Mouse (Mus musculus) heart, postnatal 0 days (tissue): Measurements from ENCODE around the gene Mia3. TPM values are rescaled to one million over a fixed set of nuclear protein-coding genes. Genes with fewer than 3 reads are reported as not detected.
"Not testable (repeated sequence)": the region's sequence is repeated elsewhere in the genome, so short reads cannot be mapped to it uniquely, and the experiment has no call there.

Source experiments
- ATAC-seq: fragments of 200-750 bp; cut with Nextera tagmentation; 2 replicates; pipeline ENCODE4 v1.8.0; 2017; ENCODE audit warnings: low read depth, moderate number of reproducible peaks, moderate library complexity; ENCODE audit not compliant: insufficient read depth
- DNase-seq: peaks from one replicate; pipeline ENCODE4 v3.0.0-alpha.2; 2016; ENCODE audit warnings: low spot score
- H3K27ac ChIP-seq: fragments of 300-500 bp; sonication (generic); 2 replicates; pipeline ENCODE4 v1.5.1; 2014; ENCODE audit warnings: low read depth, mild to moderate bottlenecking
- H3K27me3 ChIP-seq: fragments of 300-500 bp; sonication (generic); 2 replicates; pipeline ENCODE4 v1.6.1; 2014; ENCODE audit warnings: low read length, mixed read lengths; ENCODE audit not compliant: control insufficient read depth, insufficient read depth
- H3K36me3 ChIP-seq: fragments of 300-500 bp; sonication (generic); replicated peaks from 2 replicates; pipeline ENCODE4 v1.6.1; 2014; ENCODE audit warnings: low read length, mixed read lengths; ENCODE audit not compliant: control insufficient read depth, insufficient read depth
- H3K4me1 ChIP-seq: fragments of 300-500 bp; sonication (generic); 2 replicates; pipeline ENCODE4 v1.6.1; 2014; ENCODE audit warnings: antibody characterized with exemption; ENCODE audit not compliant: control insufficient read depth, insufficient read depth
- H3K4me2 ChIP-seq: fragments of 300-500 bp; sonication (generic); 2 replicates; pipeline ENCODE4 v1.6.1; 2014; ENCODE audit warnings: low read depth, mild to moderate bottlenecking, low read length, moderate library complexity
- H3K4me3 ChIP-seq: fragments of 300-500 bp; sonication (generic); 2 replicates; pipeline ENCODE4 v1.5.1; 2014; ENCODE audit warnings: low read depth, low read length
- H3K9ac ChIP-seq: fragments of 300-500 bp; sonication (generic); replicated peaks from 2 replicates; pipeline ENCODE4 v1.6.1; 2014; ENCODE audit warnings: low read depth, low read length, mixed read lengths
- H3K9me3 ChIP-seq: fragments of 300-500 bp; sonication (generic); replicated peaks from 2 replicates; pipeline ENCODE4 v1.6.1; 2016; ENCODE audit warnings: low read length; ENCODE audit not compliant: control insufficient read depth
- CTCF ChIP-seq: IDR thresholded peaks from 2 replicates; pipeline ENCODE4 v1.5.1; 2016; ENCODE audit warnings: antibody characterized with exemption, control low read depth, low read depth
- EP300 ChIP-seq: IDR thresholded peaks from 2 replicates; pipeline ENCODE4 v1.6.1; 2016; ENCODE audit warnings: antibody characterized with exemption, low read depth
- WGBS: fragments of 180-500 bp; shearing (Covaris S2); extraction: QIAGEN DNeasy Blood & Tissue Kit; methylation state at CpG from one replicate; pipeline ENCODE4 v1.1.7; 2014; 5-methylcytosine and 5-hydroxymethylcytosine counted together
- polyA plus RNA-seq: library from polyadenylated mRNA; unstranded; fragments of >200 nt; fragmentation: Nextera tagmentation; extraction: Ambion mirVana; gene quantifications from 2 replicates; pipeline ENCODE4 v1.2.1, GENCODE M21; 2015
- total RNA-seq: library from RNA; depleted of rRNA; stranded (reverse); fragments of >200 nt; gene quantifications from 2 replicates; pipeline ENCODE4 v1.2.3, GENCODE M21; 2014; ENCODE audit warnings: low replicate concordance

Gene Mia3
- total and polyA plus RNA-seq, 2 experiments from 2014 or later, result 46.0 to 168 TPM

GRCm38 (mm10) chr1:183382621-183383020 lies 13.3 kb upstream of the Mia3 start:
- Histone ChIP-seq H3K36me3 (no peaks in the 10 kb centered on the region), H3K9me3 (no peaks in the 10 kb centered on the region), H3K4me1 (no peaks in the 10 kb centered on the region), H3K9ac (no peak overlapping the region), H3K4me2 (no peak overlapping the region), H3K27me3 (peaks cover 12% of the 10 kb centered on the region; the same call in 1 of the 2 replicates), H3K27ac (no peak overlapping the region), H3K4me3 (no peak overlapping the region)
- TF ChIP-seq EP300 (no peak), CTCF (no peak)
- no peak for ATAC-seq
- 66% methylated on average over 2 of the region's 2 CpGs for WGBS
- DNase-seq, result no peak

GRCm38 (mm10) chr1:183381816-183382215 lies 12.5 kb upstream of the Mia3 start:
- Histone ChIP-seq H3K4me1 (no peaks in the 10 kb centered on the region), H3K9me3 (no peaks in the 10 kb centered on the region), H3K27ac (no peak overlapping the region), H3K4me2 (no peak overlapping the region), H3K27me3 (peaks cover 12% of the 10 kb centered on the region; the same call in 1 of the 2 replicates), H3K9ac (no peak overlapping the region), H3K36me3 (no peaks in the 10 kb centered on the region), H3K4me3 (no peak overlapping the region)
- ATAC-seq, result no peak
- DNase-seq, result no peak
- 59% methylated on average over 5 of the region's 5 CpGs for WGBS
- TF ChIP-seq EP300, result no peak

GRCm38 (mm10) chr1:183379376-183379775 lies 10.0 kb upstream of the Mia3 start:
- not testable (repeated sequence) for H3K36me3 ChIP-seq, H3K9ac ChIP-seq, H3K27me3 ChIP-seq, DNase-seq, H3K9me3 ChIP-seq, ATAC-seq, H3K4me1 ChIP-seq, H3K4me2 ChIP-seq, H3K4me3 ChIP-seq, H3K27ac ChIP-seq
- WGBS, result 80% methylated on average over 3 of the region's 3 CpGs

GRCm38 (mm10) chr1:183378321-183378941 lies 9.1 kb upstream of the Mia3 start:
- H3K9ac ChIP-seq, result no peak overlapping the region
- no peaks in the 10 kb centered on the region for H3K9me3 ChIP-seq
- DNase-seq, result peak; percentile 49
- ATAC-seq, result peak; percentile 49; the same call in 1 of the 2 replicates
- WGBS, result 53% methylated on average over 10 of the region's 10 CpGs
- no peaks in the 10 kb centered on the region for H3K36me3 ChIP-seq
- no peaks in the 10 kb centered on the region for H3K4me1 ChIP-seq
- no peak overlapping the region for H3K4me3 ChIP-seq
- peak overlapping the region; percentile 30; the same call in 1 of the 2 replicates for H3K27ac ChIP-seq
- H3K4me2 ChIP-seq, result no peak overlapping the region
- no peak for TF ChIP-seq CTCF
- TF ChIP-seq EP300, result no peak
- no peaks in the 10 kb centered on the region for H3K27me3 ChIP-seq

GRCm38 (mm10) chr1:183377045-183377444 lies 7.7 kb upstream of the Mia3 start:
- Histone ChIP-seq H3K4me1 (no peaks in the 10 kb centered on the region), H3K4me2 (no peak overlapping the region), H3K9ac (no peak overlapping the region), H3K27ac (no peak overlapping the region), H3K9me3 (no peaks in the 10 kb centered on the region), H3K4me3 (no peak overlapping the region), H3K36me3 (no peaks in the 10 kb centered on the region), H3K27me3 (no peaks in the 10 kb centered on the region)
- 67% methylated on average over 4 of the region's 4 CpGs for WGBS
- ATAC-seq (no peak), DNase-seq (no peak)
- TF ChIP-seq EP300 (no peak), CTCF (no peak)

GRCm38 (mm10) chr1:183374728-183375127 lies 5.4 kb upstream of the Mia3 start:
- TF ChIP-seq EP300 (no peak), CTCF (no peak)
- no peaks in the 10 kb centered on the region for H3K9me3 ChIP-seq
- no peak overlapping the region for H3K4me2 ChIP-seq
- WGBS, result 71% methylated on average over 5 of the region's 5 CpGs
- no peaks in the 10 kb centered on the region for H3K4me1 ChIP-seq
- ATAC-seq, result no peak
- no peak overlapping the region for H3K4me3 ChIP-seq
- no peak overlapping the region for H3K27ac ChIP-seq
- no peak for DNase-seq
- H3K9ac ChIP-seq, result no peak overlapping the region
- H3K36me3 ChIP-seq, result no peaks in the 10 kb centered on the region
- H3K27me3 ChIP-seq, result no peaks in the 10 kb centered on the region
